Mouse (Mus musculus) embryonic facial prominence, embryonic 11.5 days (tissue): Measurements from ENCODE around the gene Gm17509. TPM values are rescaled to one million over a fixed set of nuclear protein-coding genes. Genes with fewer than 3 reads are reported as not detected.
"Not testable (repeated sequence)": the region's sequence is repeated elsewhere in the genome, so short reads cannot be mapped to it uniquely, and the experiment has no call there.

Experiments used
- ATAC-seq: fragments of 200-750 bp; cut with Nextera tagmentation; replicated peaks from 2 replicates; pipeline ENCODE4 v1.8.0; 2017; ENCODE audit warnings: low read depth; ENCODE audit not compliant: insufficient number of reproducible peaks, low FRiP score, low TSS enrichment
- DNase-seq: peaks from one replicate; pipeline ENCODE4 v3.0.0-alpha.2; 2015; ENCODE audit warnings: low spot score
- H3K27ac ChIP-seq: fragments of 300-500 bp; sonication (generic); replicated peaks from 2 replicates; pipeline ENCODE4 v1.5.1; 2014; ENCODE audit warnings: mild to moderate bottlenecking, low read depth, low read length, control low read depth
- H3K27me3 ChIP-seq: fragments of 300-500 bp; sonication (generic); 2 replicates; pipeline ENCODE4 v1.6.1; 2014; ENCODE audit warnings: mild to moderate bottlenecking, low read length, moderate library complexity, mixed read lengths; ENCODE audit not compliant: control insufficient read depth, insufficient read depth
- H3K36me3 ChIP-seq: fragments of 300-500 bp; sonication (generic); replicated peaks from 2 replicates; pipeline ENCODE4 v1.6.1; 2014; ENCODE audit warnings: low read depth, mild to moderate bottlenecking, low read length, moderate library complexity, mixed read lengths; ENCODE audit not compliant: control insufficient read depth, insufficient read depth
- H3K4me1 ChIP-seq: fragments of 300-500 bp; sonication (generic); 2 replicates; pipeline ENCODE4 v1.6.1; 2014; ENCODE audit warnings: low read length, mixed read lengths; ENCODE audit not compliant: control insufficient read depth, insufficient read depth
- H3K4me2 ChIP-seq: fragments of 300-500 bp; sonication (generic); 2 replicates; pipeline ENCODE4 v1.6.1; 2014; ENCODE audit warnings: low read depth, mild to moderate bottlenecking, control low read depth, low read length, moderate library complexity
- H3K4me3 ChIP-seq: fragments of 300-500 bp; sonication (generic); 2 replicates; pipeline ENCODE4 v1.5.1; 2014; ENCODE audit warnings: low read depth, low read length, control low read depth
- H3K9ac ChIP-seq: fragments of 300-500 bp; sonication (generic); replicated peaks from 2 replicates; pipeline ENCODE4 v1.6.1; 2014; ENCODE audit warnings: mild to moderate bottlenecking, control low read depth, low read length
- H3K9me3 ChIP-seq: fragments of 300-500 bp; sonication (generic); replicated peaks from 2 replicates; pipeline ENCODE4 v1.6.1; 2016; ENCODE audit warnings: mild to moderate bottlenecking, low read length, inconsistent platforms, mixed read lengths; ENCODE audit not compliant: control insufficient read depth
- WGBS: fragments of 180-500 bp; shearing (Covaris S2); extraction: QIAGEN DNeasy Blood & Tissue Kit; methylation state at CpG from one replicate; pipeline ENCODE4 v1.1.7; 2014; 5-methylcytosine and 5-hydroxymethylcytosine counted together
- polyA plus RNA-seq: library from polyadenylated mRNA; unstranded; fragments of >200 nt; fragmentation: Nextera tagmentation; extraction: Ambion mirVana; gene quantifications from 2 replicates; pipeline ENCODE4 v1.2.1, GENCODE M21; 2014

Gm17509 gene
- polyA plus RNA-seq, 1 experiment from 2014 or later: 0.49 TPM

DNA sequence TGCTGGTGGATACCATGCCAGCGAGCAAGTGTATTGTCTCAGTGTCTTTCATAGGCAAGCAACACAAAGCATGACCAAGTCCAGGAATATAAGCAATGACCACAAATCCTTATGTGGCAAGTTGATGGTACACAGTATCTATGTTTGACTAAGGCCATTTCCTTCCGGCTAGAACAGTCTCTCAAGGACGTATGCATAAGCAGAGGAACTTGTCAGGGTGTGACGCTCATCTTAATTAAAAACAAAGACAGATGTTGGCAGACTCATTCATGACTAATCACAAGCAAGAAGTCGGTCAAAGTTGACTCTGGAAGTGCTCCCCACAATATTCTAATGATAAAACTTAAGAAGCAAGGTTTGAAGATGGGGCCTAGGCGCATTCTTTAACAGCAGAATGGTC, 37.6 kb downstream of the Gm17509 start:
- Histone ChIP-seq H3K4me2 (no peak overlapping the region), H3K27me3 (no peaks in the 10 kb centered on the region), H3K27ac (no peak overlapping the region), H3K4me1 (no peaks in the 10 kb centered on the region), H3K9ac (no peak overlapping the region), H3K4me3 (no peak overlapping the region), H3K36me3 (no peaks in the 10 kb centered on the region), H3K9me3 (no peaks in the 10 kb centered on the region)
- 80% methylated on average over 6 of the region's 6 CpGs for WGBS
- ATAC-seq: no peak
- DNase-seq: no peak

DNA sequence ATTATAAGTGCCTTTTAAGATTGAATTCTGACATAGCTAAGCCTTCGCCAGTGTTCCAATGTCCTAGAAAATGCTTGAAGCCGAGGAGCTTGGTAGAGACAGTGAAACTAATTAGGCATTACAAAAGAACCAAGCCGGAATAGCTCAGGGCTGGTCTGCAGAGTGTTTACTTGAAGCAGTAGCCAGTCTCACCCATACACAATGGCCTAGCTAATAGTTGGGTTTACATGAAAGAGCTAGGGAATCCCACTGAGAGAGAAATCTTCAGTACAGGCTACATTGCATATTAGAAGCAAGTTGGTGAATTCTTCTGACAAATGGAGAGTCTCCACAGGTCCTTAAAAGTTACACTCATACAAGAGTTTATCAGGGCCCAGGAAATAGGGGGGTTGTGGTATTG, 40.0 kb downstream of the Gm17509 start:
- H3K9me3 ChIP-seq, H3K27ac ChIP-seq, H3K4me1 ChIP-seq, DNase-seq, H3K4me3 ChIP-seq, H3K4me2 ChIP-seq, H3K9ac ChIP-seq, ATAC-seq, H3K36me3 ChIP-seq, H3K27me3 ChIP-seq: not testable (repeated sequence)
- WGBS: 59% methylated on average over 3 of the region's 3 CpGs

Other genes starting within 250 kb of the Gm17509 start
- gene Parp8, start 195.5 kb downstream of the Gm17509 start, polyA plus RNA-seq: 17.3 and 18.8 TPM in 2 replicates
- gene Emb, start 12.5 kb downstream of the Gm17509 start, polyA plus RNA-seq: 46.2 and 46.9 TPM in 2 replicates